ENCODE assay signal across 8 mouse cellular contexts in genomic region chr2:167941745-167942176, GRCm38 (mm10). TPM values are rescaled to one million over a fixed set of nuclear protein-coding genes. Genes with fewer than 3 reads are reported as not detected.
DNase-seq lines count a peak whose midpoint lies in the region; ATAC-seq and TF ChIP-seq lines count a peak whose summit lies in the region.

No protein-coding gene starts in this region.

- H3K4me2 ChIP-seq in liver, embryonic 15.5 days: 0 out of 2 replicates have a peak overlapping the region, but pooled peaks have one; percentile 31

- peaks cover 76% of the 10 kb centered on the region for H3K4me1 ChIP-seq in spleen, adult 2 months (ENCODE audit: control insufficient read depth, insufficient read depth, insufficient read length)
- peaks cover 82% of the 10 kb centered on the region for H3K4me1 ChIP-seq in liver, embryonic 15.5 days (replicated peaks)

- no peak overlapping the region for H3K4me3 ChIP-seq in spleen, adult 2 months (ENCODE audit: extremely low read depth, insufficient read depth, insufficient read length)
- no peak overlapping the region for H3K4me3 ChIP-seq in liver, embryonic 15.5 days (replicated peaks)

- 27% methylated on average over 6 of the region's 6 CpGs for WGBS in spleen, adult 2 months
- WGBS in liver, embryonic 15.5 days (ENCODE audit: insufficient replicate concordance): 30% methylated on average over 6 of the region's 6 CpGs

- peak overlapping the region; percentile 97 for H3K27ac ChIP-seq in spleen, adult 2 months (ENCODE audit: insufficient read depth, low read length)
- no peak overlapping the region for H3K27ac ChIP-seq in liver, embryonic 15.5 days (replicated peaks)

- TF ChIP-seq CTCF in spleen, adult 2 months (IDR thresholded peaks at IDR 0.05; ENCODE audit: extremely low read depth, insufficient read depth, insufficient read length, insufficient replicate concordance): no peak

- ATAC-seq in CD4-positive, CD25-positive, alpha-beta regulatory T cell, adult 4 months: no peak
- no peak for ATAC-seq in liver, embryonic 15.5 days (ENCODE audit: insufficient read depth)
- no peak for ATAC-seq in erythroblast, adult 5-6 weeks (replicated peaks; ENCODE audit: low FRiP score, poor library complexity, severe bottlenecking)

- DNase-seq in CD4-positive, CD25-positive, alpha-beta regulatory T cell, adult 2 months (ENCODE audit: low read depth, low spot score): peak; percentile 51
- DNase-seq in spleen, adult 2 months (ENCODE audit: low read depth in 1 of 2, low spot score in 2 of 2): peak in 1 of 2 experiments; percentile 41
- DNase-seq in spleen, postnatal 10 days (ENCODE audit: low spot score in 2 of 2): no peak
- DNase-seq in thymus, postnatal 25 days: peak; percentile 68
- no peak for DNase-seq in gastrocnemius, postnatal 36 days

- no peaks in the 10 kb centered on the region for H3K36me3 ChIP-seq in spleen, adult 2 months (ENCODE audit: control insufficient read depth, insufficient read depth, low read length)
- H3K36me3 ChIP-seq in liver, embryonic 15.5 days (replicated peaks): 0 out of 2 replicates have a peak, but pooled peaks cover 3% of the 10 kb centered on the region

- intact Hi-C loops in gastrocnemius, postnatal 36 days (cut with DNase I): no loop called here

- no peaks in the 10 kb centered on the region for H3K27me3 ChIP-seq in spleen, adult 2 months (ENCODE audit: control insufficient read depth, insufficient read depth, low read length)
- H3K27me3 ChIP-seq in liver, embryonic 15.5 days: no peaks in the 10 kb centered on the region

- no peak for TF ChIP-seq POLR2A in spleen, adult 2 months (IDR thresholded peaks at IDR 0.05; ENCODE audit: low read depth, low read length)

- no peaks in the 10 kb centered on the region for H3K9me3 ChIP-seq in liver, embryonic 15.5 days (replicated peaks)

- no peak overlapping the region for H3K9ac ChIP-seq in liver, embryonic 15.5 days

RNA-seq across cellular contexts. Expression of gene Ptpn1, which starts 9.9 kb away (rescaled TPM):
- 100 to 1,000 TPM in 1 of 2 experiments, 10 to 100 TPM in 1; 99.2 to 126 TPM for polyA plus RNA-seq in CD4-positive, CD25-positive, alpha-beta regulatory T cell, adult 4 months (2017; shearing (Covaris generic))
- 83.8 and 110 TPM in 2 replicates for polyA plus RNA-seq in spleen, adult 2 months (2012; rRNA removed)
- 25.6 and 31.1 TPM in 2 replicates for polyA plus RNA-seq in liver, embryonic 15.5 days (2015; fragmentation: Nextera tagmentation; extraction: Ambion mirVana)
- total RNA-seq in erythroblast, adult 5-6 weeks (2015; ENCODE audit: low replicate concordance): 11.7 and 11.9 TPM in 2 replicates
- total RNA-seq in erythroblast, adult 5-6 weeks (2017; ENCODE audit: low replicate concordance): 8.9 and 9.1 TPM in 2 replicates
- 10 to 100 TPM; 12.5 to 14.9 TPM for total RNA-seq in gastrocnemius, postnatal 36 days (2021)

Comparison
In these comparisons a context has a peak if more than half of its experiments do, and no peak if none do; other contexts are left out.
1. DNase-seq: peak in CD4-positive, CD25-positive, alpha-beta regulatory T cell, adult 2 months (single experiment) and thymus, postnatal 25 days (single experiment); none in spleen, postnatal 10 days (0 of 2) and gastrocnemius, postnatal 36 days (0 of 2).